Mouse (Mus musculus) neural tube, embryonic 14.5 days (tissue): ENCODE measurements around the gene Prr29. TPM values are rescaled to one million over a fixed set of nuclear protein-coding genes. Genes with fewer than 3 reads are reported as not detected.

ENCODE experiments used
- ATAC-seq: fragments of 200-750 bp; cut with Nextera tagmentation; 2 replicates; pipeline ENCODE4 v1.8.0; 2017; ENCODE audit warnings: low read depth, mild to moderate bottlenecking, moderate TSS enrichment, moderate library complexity
- H3K27ac ChIP-seq: fragments of 300-500 bp; sonication (generic); 2 replicates; pipeline ENCODE4 v1.5.1; 2014; ENCODE audit warnings: low read depth, mild to moderate bottlenecking, control low read depth, low read length, moderate library complexity, mixed read lengths
- H3K27me3 ChIP-seq: fragments of 300-500 bp; sonication (generic); 2 replicates; pipeline ENCODE4 v1.6.1; 2014; ENCODE audit warnings: low read length; ENCODE audit not compliant: control insufficient read depth, insufficient read depth
- H3K36me3 ChIP-seq: fragments of 300-500 bp; sonication (generic); 2 replicates; pipeline ENCODE4 v1.6.1; 2014; ENCODE audit warnings: low read length, mixed read lengths; ENCODE audit not compliant: control insufficient read depth, insufficient read depth
- H3K4me1 ChIP-seq: fragments of 300-500 bp; sonication (generic); 2 replicates; pipeline ENCODE4 v1.6.1; 2014; ENCODE audit warnings: low read length; ENCODE audit not compliant: control insufficient read depth, insufficient read depth
- H3K4me2 ChIP-seq: fragments of 300-500 bp; sonication (generic); 2 replicates; pipeline ENCODE4 v1.6.1; 2014; ENCODE audit warnings: mild to moderate bottlenecking, low read depth, low read length, control low read depth
- H3K4me3 ChIP-seq: fragments of 300-500 bp; sonication (generic); 2 replicates; pipeline ENCODE4 v1.5.1; 2014; ENCODE audit warnings: low read depth, low read length, control low read depth, mixed read lengths
- H3K9ac ChIP-seq: fragments of 300-500 bp; sonication (generic); replicated peaks from 2 replicates; pipeline ENCODE4 v1.6.1; 2014; ENCODE audit warnings: low read depth, mild to moderate bottlenecking, control low read depth, low read length, mixed read lengths
- H3K9me3 ChIP-seq: fragments of 300-500 bp; sonication (generic); 2 replicates; pipeline ENCODE4 v1.6.1; 2016; ENCODE audit warnings: low read length; ENCODE audit not compliant: control insufficient read depth
- WGBS: fragments of 180-500 bp; shearing (Covaris S2); extraction: QIAGEN DNeasy Blood & Tissue Kit; methylation state at CpG from one replicate; pipeline ENCODE4 v1.1.7; 2014; 5-methylcytosine and 5-hydroxymethylcytosine counted together
- polyA plus RNA-seq: library from polyadenylated mRNA; unstranded; fragments of >200 nt; fragmentation: Nextera tagmentation; extraction: Ambion mirVana; gene quantifications from 2 replicates; pipeline ENCODE4 v1.2.1, GENCODE M21; 2014

Gene Prr29
- polyA plus RNA-seq = not detected in 2 replicates

DNA sequence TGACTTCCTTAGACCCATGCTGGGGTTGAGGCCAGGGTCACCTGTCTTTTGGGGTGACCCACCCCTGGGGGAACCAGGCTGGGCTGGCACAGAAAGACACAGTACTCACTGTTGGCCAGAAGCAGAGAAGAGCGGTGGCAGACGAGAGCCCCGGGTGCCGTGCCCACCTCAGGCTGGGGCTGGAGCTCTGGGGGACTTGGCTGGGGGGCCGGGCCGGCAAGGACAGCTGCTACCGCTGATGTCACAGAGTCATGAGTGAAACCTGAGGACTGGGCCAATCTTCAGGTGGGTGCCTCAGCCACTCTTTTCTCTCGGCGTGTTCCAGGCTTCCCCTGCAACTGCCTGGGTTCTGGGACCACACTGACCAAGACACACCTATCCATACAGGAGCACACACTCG lies at the start of gene Prr29:
TSS of gene Prr29 (plus strand) at position 107 of the 400 bp plus-strand sequence.
- Histone ChIP-seq H3K27me3 (no peaks in the 10 kb centered on the region), H3K27ac (no peak within 1 kb of the TSS), H3K36me3 (no peaks in the 10 kb centered on the region), H3K4me2 (no peak within 1 kb of the TSS), H3K9ac (no peak within 1 kb of the TSS), H3K9me3 (no peaks in the 10 kb centered on the region), H3K4me1 (no peaks in the 10 kb centered on the region), H3K4me3 (no peak within 1 kb of the TSS)
- 67% methylated on average over 9 of the region's 10 CpGs for WGBS
- ATAC-seq = no peak

DNA sequence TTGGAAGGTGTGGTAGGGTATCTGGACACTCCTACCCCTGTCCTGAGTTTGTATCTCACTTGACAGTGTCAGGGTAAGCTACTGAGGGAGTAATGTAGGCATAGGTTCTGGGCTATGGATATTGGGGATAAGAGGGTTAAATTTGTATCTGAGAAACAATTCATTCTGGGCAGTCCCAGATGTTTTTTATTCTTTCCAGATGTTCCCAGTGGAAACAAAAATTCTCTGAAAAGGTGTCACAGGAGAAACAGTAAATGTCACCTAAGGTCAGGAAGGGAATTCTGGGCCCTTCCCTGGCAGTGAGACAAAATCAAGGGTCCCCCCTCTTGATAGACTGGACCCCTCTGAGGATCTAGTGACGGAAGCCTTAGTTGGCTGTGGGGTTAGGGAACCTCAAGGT lies 48.9 kb upstream of the Prr29 start:
- Histone ChIP-seq H3K36me3 (no peaks in the 10 kb centered on the region), H3K9me3 (no peaks in the 10 kb centered on the region), H3K27ac (no peak overlapping the region), H3K9ac (no peak overlapping the region), H3K4me1 (no peaks in the 10 kb centered on the region), H3K4me2 (no peak overlapping the region), H3K27me3 (no peaks in the 10 kb centered on the region), H3K4me3 (no peak overlapping the region)
- ATAC-seq = no peak
- WGBS = 82% methylated on average over 1 of the region's 1 CpGs

DNA sequence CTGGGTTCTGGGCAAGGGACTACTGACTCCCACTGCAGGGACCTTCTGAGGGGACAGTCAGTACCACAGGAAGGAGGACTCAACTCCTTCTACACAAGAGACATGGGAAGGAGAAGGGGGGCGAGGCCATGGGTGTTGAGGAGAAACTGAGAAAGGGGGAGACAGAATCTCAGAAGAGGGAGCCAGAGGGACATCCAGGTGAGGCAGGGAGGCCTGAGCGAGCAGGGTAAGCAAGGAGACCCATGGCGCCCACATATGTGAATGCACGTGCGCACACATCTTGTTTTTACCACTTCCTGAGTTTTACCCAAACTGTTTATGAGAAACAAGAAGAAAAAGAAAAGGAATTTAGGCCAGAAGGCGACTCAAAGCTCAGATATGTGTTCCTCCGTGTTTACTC lies 47.5 kb upstream of the Prr29 start:
- WGBS = 91% methylated on average over 7 of the region's 7 CpGs

DNA sequence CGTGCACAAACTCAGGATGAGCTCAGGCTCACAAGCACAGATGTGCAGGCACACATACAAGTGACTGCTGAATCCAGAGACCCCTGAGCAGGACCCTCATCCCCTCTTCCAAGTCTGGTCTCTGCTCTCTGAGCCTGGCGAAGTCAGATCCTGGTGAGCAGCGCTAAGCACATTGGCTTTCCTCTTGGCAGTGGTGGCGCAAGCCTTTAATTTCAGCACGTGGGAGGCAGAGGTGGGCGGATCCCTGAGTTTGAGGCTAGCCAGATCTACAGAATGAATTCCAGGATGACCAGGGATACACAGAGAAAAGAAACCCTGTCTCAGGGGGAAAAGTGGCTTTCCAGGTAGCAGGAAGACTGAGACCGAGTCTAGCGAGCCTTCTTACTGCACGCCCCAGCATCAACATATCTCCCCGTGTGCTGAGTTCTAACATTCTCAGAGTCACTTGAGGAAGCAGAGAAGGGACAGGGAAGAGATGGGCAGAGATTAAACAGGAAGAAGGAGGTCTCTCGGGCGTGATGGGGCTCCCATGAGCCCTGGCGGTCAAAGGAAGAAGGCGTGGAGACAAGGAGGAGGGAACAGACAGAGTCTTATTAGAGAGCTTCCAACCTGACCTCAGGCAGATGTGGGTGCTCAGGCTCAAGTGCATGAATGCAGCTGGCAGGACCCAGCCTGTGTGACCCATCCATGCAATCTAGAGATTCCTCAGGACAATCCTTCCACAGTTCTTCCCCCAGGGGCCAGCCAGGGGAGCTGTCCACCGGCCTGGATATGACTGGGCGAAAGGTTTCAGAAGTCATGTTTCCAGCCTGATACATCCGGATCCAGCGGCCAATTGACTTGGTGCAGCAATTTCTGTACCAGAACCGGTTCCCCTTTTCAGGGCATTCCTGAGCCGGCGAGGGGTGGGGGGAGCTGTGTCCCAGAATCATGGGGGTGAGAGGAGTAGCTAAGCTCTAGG lies 46.6 kb upstream of the Prr29 start:
- H3K9me3 ChIP-seq = no peaks in the 10 kb centered on the region
- no peak for ATAC-seq
- no peak overlapping the region for H3K4me2 ChIP-seq
- H3K4me3 ChIP-seq = no peak overlapping the region
- no peaks in the 10 kb centered on the region for H3K36me3 ChIP-seq
- WGBS = 76% methylated on average over 21 of the region's 21 CpGs
- no peaks in the 10 kb centered on the region for H3K4me1 ChIP-seq
- H3K27ac ChIP-seq = no peak overlapping the region
- H3K27me3 ChIP-seq = no peaks in the 10 kb centered on the region
- H3K9ac ChIP-seq = no peak overlapping the region

More for the DNA sequence above, 47.5 kb upstream of the Prr29 start:
- H3K4me1 ChIP-seq = no peaks in the 10 kb centered on the region
- no peak overlapping the region for H3K4me3 ChIP-seq
- no peaks in the 10 kb centered on the region for H3K27me3 ChIP-seq
- no peak overlapping the region for H3K4me2 ChIP-seq
- no peak for ATAC-seq
- H3K36me3 ChIP-seq = no peaks in the 10 kb centered on the region
- no peaks in the 10 kb centered on the region for H3K9me3 ChIP-seq
- H3K9ac ChIP-seq = no peak overlapping the region
- no peak overlapping the region for H3K27ac ChIP-seq

DNA sequence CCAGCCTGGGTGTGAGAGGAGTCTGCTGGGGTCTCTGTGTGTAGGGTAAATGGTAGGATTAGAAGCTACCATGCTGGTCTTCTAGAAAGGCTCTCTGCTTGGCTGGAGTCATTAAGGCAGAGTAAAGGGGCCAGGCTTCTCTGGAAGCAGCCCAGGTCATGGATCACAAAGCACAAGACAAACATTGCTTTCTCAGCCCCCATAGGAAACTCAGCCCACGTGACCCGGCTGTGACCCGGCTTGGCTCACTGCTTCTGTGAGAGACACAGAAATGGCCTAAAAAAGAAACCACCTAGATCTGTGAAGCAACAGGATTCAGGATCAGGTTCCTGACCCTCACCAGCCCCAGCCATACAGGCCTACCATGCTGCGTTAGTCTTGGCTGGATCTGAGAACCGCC lies 40.4 kb upstream of the Prr29 start:
- H3K9me3 ChIP-seq = no peaks in the 10 kb centered on the region
- ATAC-seq = no peak
- H3K36me3 ChIP-seq = no peaks in the 10 kb centered on the region
- H3K4me3 ChIP-seq = no peak overlapping the region
- no peak overlapping the region for H3K27ac ChIP-seq
- H3K4me1 ChIP-seq = no peaks in the 10 kb centered on the region
- no peak overlapping the region for H3K4me2 ChIP-seq
- no peaks in the 10 kb centered on the region for H3K27me3 ChIP-seq
- H3K9ac ChIP-seq = no peak overlapping the region
- 92% methylated on average over 5 of the region's 5 CpGs for WGBS

DNA sequence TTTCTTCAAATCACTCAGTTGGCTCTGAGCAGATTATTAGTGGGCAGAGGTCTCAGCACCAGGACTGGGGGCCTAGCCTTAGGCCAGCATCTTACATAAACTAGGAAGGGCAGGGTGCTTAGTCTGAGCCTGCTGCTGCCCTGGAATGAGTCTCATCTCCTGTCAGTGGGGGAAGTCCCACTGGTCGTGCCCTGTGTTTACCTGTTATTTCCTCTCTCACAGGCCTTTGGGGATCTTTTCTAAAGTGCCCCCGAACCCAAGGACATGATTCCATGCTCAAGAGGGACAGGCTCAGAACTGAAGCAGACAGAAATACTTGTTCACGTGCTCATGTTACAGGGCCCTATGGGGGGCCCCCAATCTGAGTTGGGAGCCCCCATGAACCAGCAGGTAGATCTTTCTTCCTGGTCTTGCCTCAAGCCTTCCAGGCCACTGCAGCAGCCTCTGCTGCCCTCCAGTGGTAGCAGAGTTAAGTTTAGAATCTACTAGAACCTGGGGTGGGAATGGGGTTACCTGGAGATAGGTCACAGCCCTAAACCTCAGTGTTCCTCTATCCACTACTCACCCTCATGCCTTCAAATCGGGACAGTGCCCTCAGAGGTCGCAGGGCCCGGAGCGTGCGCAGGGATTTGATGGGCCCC lies 39.6 kb upstream of the Prr29 start:
- ATAC-seq = no peak

DNA sequence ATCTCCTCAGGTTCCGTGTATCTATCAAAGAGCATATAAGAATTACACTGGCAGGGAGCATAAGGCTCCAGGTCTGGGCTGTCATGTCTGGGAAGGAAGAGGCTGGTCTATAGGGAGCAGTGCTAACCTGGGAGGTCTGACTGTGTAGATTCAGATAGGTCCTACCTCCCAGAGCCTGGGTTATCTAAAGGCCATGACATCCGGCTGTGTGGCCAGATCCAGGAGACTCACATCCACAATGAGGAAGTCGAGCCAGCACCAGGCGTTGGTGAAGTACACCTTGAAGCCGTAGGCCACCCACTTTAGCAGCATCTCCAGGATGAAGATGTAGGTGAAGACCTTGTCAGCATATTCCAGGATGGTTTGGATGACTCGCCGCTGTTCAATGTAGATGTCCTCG lies 38.8 kb upstream of the Prr29 start:
- Histone ChIP-seq H3K9ac (no peak overlapping the region), H3K27me3 (no peaks in the 10 kb centered on the region), H3K4me2 (no peak overlapping the region), H3K4me1 (no peaks in the 10 kb centered on the region), H3K27ac (no peak overlapping the region), H3K36me3 (no peaks in the 10 kb centered on the region), H3K4me3 (no peak overlapping the region), H3K9me3 (no peaks in the 10 kb centered on the region)
- ATAC-seq = no peak
- WGBS = 89% methylated on average over 8 of the region's 8 CpGs

More for the DNA sequence above, 39.6 kb upstream of the Prr29 start:
- no peaks in the 10 kb centered on the region for H3K4me1 ChIP-seq
- H3K27me3 ChIP-seq = no peaks in the 10 kb centered on the region
- no peak overlapping the region for H3K4me3 ChIP-seq
- no peak overlapping the region for H3K27ac ChIP-seq
- no peaks in the 10 kb centered on the region for H3K36me3 ChIP-seq
- no peaks in the 10 kb centered on the region for H3K9me3 ChIP-seq
- WGBS = 72% methylated on average over 8 of the region's 8 CpGs
- H3K4me2 ChIP-seq = no peak overlapping the region
- no peak overlapping the region for H3K9ac ChIP-seq

DNA sequence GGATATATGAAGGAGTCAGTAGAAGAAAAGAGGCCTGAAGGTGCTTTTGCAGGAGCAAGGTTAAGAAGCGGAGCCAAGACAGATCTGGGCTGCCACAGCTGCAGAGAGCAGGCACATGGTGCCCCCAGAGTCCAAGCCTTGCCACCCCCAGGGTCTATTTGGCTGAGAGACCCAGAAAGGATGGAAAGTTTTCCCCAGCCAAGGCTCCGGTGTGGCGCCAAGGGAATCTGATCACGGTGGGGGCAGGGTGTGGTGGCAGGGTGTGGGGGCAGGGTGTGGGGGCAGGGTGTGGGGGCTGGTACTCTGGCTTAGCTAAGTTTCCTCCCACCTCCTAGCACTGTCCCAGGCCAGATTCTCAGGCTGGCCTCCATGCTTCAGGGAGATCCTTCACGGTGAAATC lies 36.8 kb upstream of the Prr29 start:
- no peak overlapping the region for H3K9ac ChIP-seq
- ATAC-seq = no peak
- no peak overlapping the region for H3K4me3 ChIP-seq
- H3K4me2 ChIP-seq = no peak overlapping the region
- 75% methylated on average over 5 of the region's 5 CpGs for WGBS
- H3K27ac ChIP-seq = no peak overlapping the region
- no peaks in the 10 kb centered on the region for H3K27me3 ChIP-seq
- H3K4me1 ChIP-seq = no peaks in the 10 kb centered on the region
- H3K36me3 ChIP-seq = no peaks in the 10 kb centered on the region
- no peaks in the 10 kb centered on the region for H3K9me3 ChIP-seq

DNA sequence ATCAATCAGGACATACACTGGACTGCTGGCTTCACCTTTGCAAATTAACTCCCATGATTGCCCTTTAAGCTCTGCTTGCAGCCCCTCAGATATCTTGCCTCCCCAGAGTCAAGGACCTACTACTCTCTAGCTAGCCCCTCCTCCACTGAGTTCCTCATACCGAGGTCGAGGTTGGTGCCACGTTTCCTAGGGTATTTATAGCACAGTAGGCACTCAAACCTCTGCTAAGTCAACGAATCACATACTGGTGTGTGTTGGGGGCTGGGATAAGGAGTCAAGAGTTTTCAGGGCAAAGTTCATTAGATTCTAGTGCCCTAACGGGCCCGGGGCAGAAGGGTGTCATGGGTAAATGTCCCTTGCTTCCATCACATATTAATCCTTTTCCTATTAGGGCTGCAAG lies 36.1 kb upstream of the Prr29 start:
- H3K36me3 ChIP-seq = no peaks in the 10 kb centered on the region
- no peak overlapping the region for H3K4me3 ChIP-seq
- no peak overlapping the region for H3K9ac ChIP-seq
- no peaks in the 10 kb centered on the region for H3K27me3 ChIP-seq
- H3K4me2 ChIP-seq = no peak overlapping the region
- H3K9me3 ChIP-seq = no peaks in the 10 kb centered on the region
- WGBS = 77% methylated on average over 6 of the region's 6 CpGs
- ATAC-seq = no peak
- H3K27ac ChIP-seq = no peak overlapping the region
- no peaks in the 10 kb centered on the region for H3K4me1 ChIP-seq
